In genomic region chr17:17795527-17795926, GRCm38 (mm10) we compare ENCODE assay signal across 23 mouse cellular contexts. TPM values are rescaled to one million over a fixed set of nuclear protein-coding genes. Genes with fewer than 3 reads are reported as not detected.
DNase-seq lines count a peak whose midpoint lies in the region; ATAC-seq and TF ChIP-seq lines count a peak whose summit lies in the region.
"Had no signal": no experiment of that assay in that cellular context is flagged by ENCODE, and none has a peak within 500 bp of the region (broad histone marks: within the 10 kb centered on the region; RNA-seq: fewer than 3 reads in every experiment).

No protein-coding gene starts in this region.

- no peak for DNase-seq in testis, postnatal 14 days (ENCODE audit: low spot score)
- DNase-seq in layer of hippocampus, adult 2 months (ENCODE audit: low spot score in 2 of 2), result no peak
- no peak for DNase-seq in left cerebral cortex, postnatal 25 days (ENCODE audit: low spot score in 2 of 2)
- DNase-seq: adrenal gland, adult 8-10 months; adrenal gland, postnatal 25 days; cerebellum, adult 11-12 months; cerebellum, adult 8-10 months; cerebellum, postnatal 10 days; cerebellum, postnatal 36 days; gastrocnemius, postnatal 25 days; heart, adult 2 months; heart, postnatal 14 days; heart, postnatal 4 days had no signal

- intact Hi-C loops in left cerebral cortex, postnatal 25 days (cut with DNase I), result no loop called here

- no peaks in the 10 kb centered on the region for H3K4me1 ChIP-seq in testis, adult 2 months (ENCODE audit: control insufficient read depth, insufficient read depth, low read length)
- H3K4me1 ChIP-seq: heart, embryonic 10.5 days; hindbrain, embryonic 15.5 days had no signal

- no peak overlapping the region for H3K4me2 ChIP-seq in myocyte (ENCODE audit: low read depth)
- H3K4me2 ChIP-seq: heart, embryonic 13.5 days; hindbrain, embryonic 12.5 days; hindbrain, embryonic 15.5 days had no signal

- H3ac ChIP-seq in myocyte (ENCODE audit: control insufficient read depth, insufficient read length), result no peak overlapping the region

- H3K4me3 ChIP-seq in testis, adult 2 months (ENCODE audit: control insufficient read depth, low read depth, low read length), result peak overlapping the region; percentile 54; the same call in 1 of the 2 replicates
- H3K4me3 ChIP-seq in myocyte, result no peak overlapping the region
- H3K4me3 ChIP-seq in layer of hippocampus, adult 2 months, result no peak overlapping the region
- H3K4me3 ChIP-seq: heart, adult 2 months; heart, embryonic 10.5 days; heart, embryonic 13.5 days; hindbrain, embryonic 12.5 days; hindbrain, embryonic 15.5 days had no signal

- no peak overlapping the region for H3K27ac ChIP-seq in testis, adult 2 months (ENCODE audit: control insufficient read depth, insufficient read depth, low read depth, low read length)
- no peak overlapping the region for H3K27ac ChIP-seq in layer of hippocampus, adult 2 months
- H3K27ac ChIP-seq: heart, adult 2 months; heart, embryonic 10.5 days; heart, embryonic 13.5 days; hindbrain, embryonic 12.5 days; hindbrain, embryonic 15.5 days had no signal

- H3K27me3 ChIP-seq in testis, adult 2 months (ENCODE audit: control insufficient read depth, insufficient read depth, low read length), result no peaks in the 10 kb centered on the region
- H3K27me3 ChIP-seq in myocyte (ENCODE audit: control insufficient read depth, insufficient read depth, insufficient read length), result no peaks in the 10 kb centered on the region
- H3K27me3 ChIP-seq: heart, embryonic 13.5 days; hindbrain, embryonic 12.5 days; hindbrain, embryonic 15.5 days had no signal

- H3K36me3 ChIP-seq in testis, adult 2 months (ENCODE audit: control insufficient read depth, insufficient read depth, low read length), result no peaks in the 10 kb centered on the region
- no peaks in the 10 kb centered on the region for H3K36me3 ChIP-seq in myocyte (ENCODE audit: control insufficient read depth, insufficient read depth)
- H3K36me3 ChIP-seq: heart, embryonic 10.5 days; heart, embryonic 13.5 days; hindbrain, embryonic 12.5 days; hindbrain, embryonic 15.5 days had no signal

- no peak for TF ChIP-seq POLR2A in testis, adult 2 months (IDR thresholded peaks at IDR 0.05; ENCODE audit: control insufficient read depth, low read depth, low read length)
- no peak for TF ChIP-seq POLR2A in myocyte (IDR thresholded peaks at IDR 0.05; ENCODE audit: insufficient read length, low read depth)

- H3K79me2 ChIP-seq in myocyte (ENCODE audit: control insufficient read depth, insufficient read depth), result no peaks in the 10 kb centered on the region

- TF ChIP-seq CTCF in testis, adult 2 months (IDR thresholded peaks at IDR 0.05; ENCODE audit: control insufficient read depth, insufficient read depth, insufficient replicate concordance, low read depth, low read length), result no peak
- TF ChIP-seq CTCF in layer of hippocampus, adult 2 months (conservative IDR thresholded peaks at IDR 0.05), result no peak

- ATAC-seq in granulocyte monocyte progenitor cell, adult 5-6 weeks (replicated peaks; ENCODE audit: poor library complexity, severe bottlenecking), result peak; percentile 35; the same call in 1 of the 2 replicates
- ATAC-seq: activated CD4-positive, CD25-positive, alpha-beta regulatory T cell, adult 4 months; CD4-positive, CD25-positive, alpha-beta regulatory T cell, adult 4 months; forebrain, embryonic 14.5 days had no signal

TF ChIP-seq in myocyte, 11 proteins besides CTCF, POLR2A, EP300 and RAD21:
- TF ChIP-seq MYOG (IDR thresholded peaks at IDR 0.05; ENCODE audit: control insufficient read depth in 1 of 3, insufficient read depth in 1 of 3, insufficient read length in 2 of 3, low read depth in 2 of 3), result peak in 2 of 3 experiments; percentile 39 to 47
- TF ChIP-seq E2F4 (IDR thresholded peaks at IDR 0.05; ENCODE audit: insufficient read depth), result no peak
- peak in 1 of 3 experiments; percentile 27 for TF ChIP-seq MYOD1 (IDR thresholded peaks at IDR 0.05; ENCODE audit: control insufficient read depth in 1 of 3, insufficient read length in 2 of 3, low read depth in 2 of 3)

RNA-seq across cellular contexts. Expression of gene Spaca6, which starts 31.4 kb away (rescaled TPM):
- 148 and 156 TPM in 2 replicates for polyA plus RNA-seq in testis, adult 2 months (2012; rRNA removed)
- total RNA-seq in granulocyte monocyte progenitor cell, adult 5-6 weeks (2014; fragmentation: Nextera tagmentation), result 1.6 and 3.2 TPM in 2 replicates
- not detected in 2 replicates for total RNA-seq in granulocyte monocyte progenitor cell, adult 5-6 weeks (2017)
- 5.2 TPM for polyA plus RNA-seq in myocyte (2012; fragmentation: generic; extraction: Trizol)
- 100 to 1,000 TPM; 109 to 126 TPM for total RNA-seq in layer of hippocampus, adult 2 months (2021)
- total RNA-seq in left cerebral cortex, postnatal 25 days (2021), result 10 to 100 TPM; 68.8 to 86.7 TPM

RNA-seq across cellular contexts. Expression of gene Has1, which starts 59.5 kb away (rescaled TPM):
- polyA plus RNA-seq in testis, adult 2 months (2012; rRNA removed), result not detected in 2 replicates
- total RNA-seq in granulocyte monocyte progenitor cell, adult 5-6 weeks (2014; fragmentation: Nextera tagmentation), result not detected in 2 replicates
- total RNA-seq in granulocyte monocyte progenitor cell, adult 5-6 weeks (2017), result not detected in 2 replicates
- polyA plus RNA-seq in myocyte (2012; fragmentation: generic; extraction: Trizol), result 4.0 TPM
- under 1 TPM; 0.25 to 0.56 TPM for total RNA-seq in layer of hippocampus, adult 2 months (2021)
- total RNA-seq in left cerebral cortex, postnatal 25 days (2021), result under 1 TPM; 0.53 to 0.62 TPM
- total RNA-seq: adrenal gland, postnatal 25 days had no signal
- polyA plus RNA-seq: activated CD4-positive, CD25-positive, alpha-beta regulatory T cell, adult 4 months; CD4-positive, CD25-positive, alpha-beta regulatory T cell, adult 4 months had no signal

Comparison
In these comparisons a context has a peak if more than half of its experiments do, and no peak if none do; other contexts are left out.
1. RNA of gene Spaca6, which starts 31.4 kb away (total RNA-seq): 109 to 126 TPM in layer of hippocampus, adult 2 months and 68.8 to 86.7 TPM in left cerebral cortex, postnatal 25 days; 1.6 to 3.2 TPM in granulocyte monocyte progenitor cell, adult 5-6 weeks; every median in the first group is over 10 times any median in the second.